ENCODE assay signal across 18 mouse cellular contexts in genomic region chr2:180221051-180221450, GRCm38 (mm10). TPM values are rescaled to one million over a fixed set of nuclear protein-coding genes. Genes with fewer than 3 reads are reported as not detected.
DNase-seq lines count a peak whose midpoint lies in the region; ATAC-seq and TF ChIP-seq lines count a peak whose summit lies in the region.
"Had no signal": no experiment of that assay in that cellular context is flagged by ENCODE, and none has a peak within 500 bp of the region (broad histone marks: within the 10 kb centered on the region; RNA-seq: fewer than 3 reads in every experiment).

No protein-coding gene starts in this region.

- no peak overlapping the region for H3K4me3 ChIP-seq in heart, embryonic 11.5 days (ENCODE audit: low read depth, low read length)
- H3K4me3 ChIP-seq in stomach, embryonic 16.5 days (replicated peaks; ENCODE audit: low read length) = no peak overlapping the region
- no peak overlapping the region for H3K4me3 ChIP-seq in stomach, postnatal 0 days (ENCODE audit: low read depth, low read length)
- no peak overlapping the region for H3K4me3 ChIP-seq in hindbrain, embryonic 12.5 days
- H3K4me3 ChIP-seq: embryonic facial prominence, embryonic 13.5 days; limb, embryonic 13.5 days had no signal

- DNase-seq in heart, adult 18-20 months = peak; percentile 32 to 47
- no peak for DNase-seq in stomach, postnatal 0 days (ENCODE audit: low spot score)
- peak; percentile 66 to 79 for DNase-seq in kidney, postnatal 25 days
- DNase-seq in cerebellum, postnatal 25 days = no peak
- DNase-seq: adrenal gland, postnatal 25 days; cerebellum, adult 2 months; gastrocnemius, postnatal 14 days; heart, postnatal 36 days; spleen, adult 18-20 months; thymus, postnatal 36 days had no signal

- H3K4me2 ChIP-seq in heart, embryonic 11.5 days = no peak overlapping the region
- no peak overlapping the region for H3K4me2 ChIP-seq in stomach, embryonic 16.5 days (ENCODE audit: low read depth, low read length)
- no peak overlapping the region for H3K4me2 ChIP-seq in stomach, postnatal 0 days (replicated peaks; ENCODE audit: low read depth)
- H3K4me2 ChIP-seq in hindbrain, embryonic 12.5 days (replicated peaks) = no peak overlapping the region
- H3K4me2 ChIP-seq: embryonic facial prominence, embryonic 13.5 days had no signal

- H3K27ac ChIP-seq in heart, embryonic 11.5 days (ENCODE audit: low read depth, low read length) = no peak overlapping the region
- H3K27ac ChIP-seq in stomach, embryonic 16.5 days (ENCODE audit: low read length) = no peak overlapping the region
- H3K27ac ChIP-seq in stomach, postnatal 0 days (replicated peaks) = no peak overlapping the region
- H3K27ac ChIP-seq in hindbrain, embryonic 12.5 days = no peak overlapping the region
- H3K27ac ChIP-seq: embryonic facial prominence, embryonic 13.5 days; limb, embryonic 13.5 days; liver, embryonic 14.5 days had no signal

- no peaks in the 10 kb centered on the region for H3K9me3 ChIP-seq in heart, embryonic 11.5 days (replicated peaks; ENCODE audit: control insufficient read depth, low read length)
- no peaks in the 10 kb centered on the region for H3K9me3 ChIP-seq in stomach, embryonic 16.5 days (replicated peaks; ENCODE audit: control insufficient read depth, low read length)
- no peaks in the 10 kb centered on the region for H3K9me3 ChIP-seq in stomach, postnatal 0 days (ENCODE audit: control insufficient read depth, low read length)
- H3K9me3 ChIP-seq in hindbrain, embryonic 12.5 days (replicated peaks) = no peaks in the 10 kb centered on the region
- H3K9me3 ChIP-seq: embryonic facial prominence, embryonic 13.5 days; limb, embryonic 13.5 days had no signal

- H3K9ac ChIP-seq in heart, embryonic 11.5 days (ENCODE audit: low read depth, low read length) = no peak overlapping the region
- 0 out of 2 replicates have a peak overlapping the region, but pooled peaks have one; percentile 12 for H3K9ac ChIP-seq in stomach, embryonic 16.5 days (ENCODE audit: low read length)
- H3K9ac ChIP-seq in stomach, postnatal 0 days (ENCODE audit: low read length) = no peak overlapping the region
- no peak overlapping the region for H3K9ac ChIP-seq in hindbrain, embryonic 12.5 days
- H3K9ac ChIP-seq: embryonic facial prominence, embryonic 13.5 days; limb, embryonic 13.5 days; liver, embryonic 14.5 days had no signal

- TF ChIP-seq CTCF in stomach, postnatal 0 days (IDR thresholded peaks at IDR 0.05; ENCODE audit: low read depth) = no peak

- no peak for ATAC-seq in heart, embryonic 11.5 days (replicated peaks; ENCODE audit: insufficient number of reproducible peaks, low FRiP score, low TSS enrichment)
- ATAC-seq in stomach, embryonic 16.5 days (ENCODE audit: insufficient read depth, low FRiP score) = no peak
- no peak for ATAC-seq in stomach, postnatal 0 days (ENCODE audit: low FRiP score, low TSS enrichment)
- ATAC-seq in hindbrain, embryonic 12.5 days (ENCODE audit: low FRiP score) = no peak
- ATAC-seq: hindbrain, embryonic 16.5 days; midbrain, embryonic 16.5 days had no signal

- 83% methylated on average over 9 of the region's 9 CpGs for WGBS in heart, embryonic 11.5 days (ENCODE audit: insufficient replicate concordance)
- 86% methylated on average over 9 of the region's 9 CpGs for WGBS in stomach, embryonic 16.5 days
- 81% methylated on average over 9 of the region's 9 CpGs for whole genome bisulfite sequencing in stomach, postnatal 0 days
- 94% methylated on average over 9 of the region's 9 CpGs for WGBS in hindbrain, embryonic 12.5 days

- no peak for TF ChIP-seq EP300 in stomach, postnatal 0 days (optimal IDR thresholded peaks at IDR 0.05)

- H3K4me1 ChIP-seq in heart, embryonic 11.5 days (ENCODE audit: control insufficient read depth, insufficient read depth, low read length) = peaks cover 37% of the 10 kb centered on the region
- peaks cover 59% of the 10 kb centered on the region for H3K4me1 ChIP-seq in stomach, embryonic 16.5 days (ENCODE audit: control insufficient read depth, insufficient read depth, low read length)
- H3K4me1 ChIP-seq in stomach, postnatal 0 days (replicated peaks; ENCODE audit: control insufficient read depth, insufficient read depth) = peaks cover 17% of the 10 kb centered on the region
- H3K4me1 ChIP-seq in hindbrain, embryonic 12.5 days = peaks cover 37% of the 10 kb centered on the region

- no peaks in the 10 kb centered on the region for H3K36me3 ChIP-seq in heart, embryonic 11.5 days (ENCODE audit: control insufficient read depth, insufficient read depth, low read length)
- no peaks in the 10 kb centered on the region for H3K36me3 ChIP-seq in stomach, embryonic 16.5 days (ENCODE audit: control insufficient read depth, insufficient read depth, low read length)
- H3K36me3 ChIP-seq in stomach, postnatal 0 days (ENCODE audit: control insufficient read depth, insufficient read depth, low read length) = 0 out of 2 replicates have a peak, but pooled peaks cover 3% of the 10 kb centered on the region
- no peaks in the 10 kb centered on the region for H3K36me3 ChIP-seq in hindbrain, embryonic 12.5 days
- H3K36me3 ChIP-seq: embryonic facial prominence, embryonic 13.5 days; limb, embryonic 13.5 days had no signal

- peaks cover 8% of the 10 kb centered on the region for H3K27me3 ChIP-seq in heart, embryonic 11.5 days (ENCODE audit: control insufficient read depth, insufficient read depth, low read length)
- 0 out of 2 replicates have a peak, but pooled peaks cover 2% of the 10 kb centered on the region for H3K27me3 ChIP-seq in stomach, embryonic 16.5 days (ENCODE audit: control insufficient read depth, insufficient read depth, low read length)
- no peaks in the 10 kb centered on the region for H3K27me3 ChIP-seq in stomach, postnatal 0 days (ENCODE audit: control insufficient read depth, insufficient read depth, low read length)
- H3K27me3 ChIP-seq in hindbrain, embryonic 12.5 days = peaks cover 40% of the 10 kb centered on the region

RNA-seq across cellular contexts. Expression of gene Lama5, which starts 4.6 kb away (rescaled TPM):
- total RNA-seq in heart, adult 18-20 months (2021) = 10 to 100 TPM; 72.2 to 78.5 TPM
- 24.0 and 27.5 TPM in 2 replicates for polyA plus RNA-seq in heart, embryonic 11.5 days (2014; fragmentation: Nextera tagmentation; extraction: Ambion mirVana)
- polyA plus RNA-seq in stomach, embryonic 16.5 days (2015; fragmentation: Nextera tagmentation; extraction: Ambion mirVana) = 61.3 and 64.6 TPM in 2 replicates
- polyA plus RNA-seq in stomach, postnatal 0 days (2015; fragmentation: Nextera tagmentation; extraction: Ambion mirVana) = 29.7 and 34.9 TPM in 2 replicates
- 5.8 and 8.7 TPM in 2 replicates for polyA plus RNA-seq in hindbrain, embryonic 12.5 days (2016; fragmentation: Nextera tagmentation; extraction: Ambion mirVana)

RNA-seq across cellular contexts. Expression of gene Rps21, which starts 36.1 kb away (rescaled TPM):
- 100 to 1,000 TPM; 561 to 600 TPM for total RNA-seq in heart, adult 18-20 months (2021)
- 347 and 390 TPM in 2 replicates for polyA plus RNA-seq in heart, embryonic 11.5 days (2014; fragmentation: Nextera tagmentation; extraction: Ambion mirVana)
- 408 and 537 TPM in 2 replicates for polyA plus RNA-seq in stomach, embryonic 16.5 days (2015; fragmentation: Nextera tagmentation; extraction: Ambion mirVana)
- polyA plus RNA-seq in stomach, postnatal 0 days (2015; fragmentation: Nextera tagmentation; extraction: Ambion mirVana) = 604 and 680 TPM in 2 replicates
- 393 and 423 TPM in 2 replicates for polyA plus RNA-seq in hindbrain, embryonic 12.5 days (2016; fragmentation: Nextera tagmentation; extraction: Ambion mirVana)

RNA-seq across cellular contexts. Expression of gene Adrm1, which starts 49.8 kb away (rescaled TPM):
- 10 to 100 TPM; 84.0 to 86.8 TPM for total RNA-seq in heart, adult 18-20 months (2021)
- 121 and 126 TPM in 2 replicates for polyA plus RNA-seq in heart, embryonic 11.5 days (2014; fragmentation: Nextera tagmentation; extraction: Ambion mirVana)
- polyA plus RNA-seq in stomach, embryonic 16.5 days (2015; fragmentation: Nextera tagmentation; extraction: Ambion mirVana) = 154 and 171 TPM in 2 replicates
- 141 TPM in 2 replicates for polyA plus RNA-seq in stomach, postnatal 0 days (2015; fragmentation: Nextera tagmentation; extraction: Ambion mirVana)
- polyA plus RNA-seq in hindbrain, embryonic 12.5 days (2016; fragmentation: Nextera tagmentation; extraction: Ambion mirVana) = 198 and 200 TPM in 2 replicates

RNA-seq across cellular contexts. Expression of gene Cables2, which starts 52.2 kb away (rescaled TPM):
- total RNA-seq in heart, adult 18-20 months (2021) = 10 to 100 TPM; 10.9 TPM
- polyA plus RNA-seq in heart, embryonic 11.5 days (2014; fragmentation: Nextera tagmentation; extraction: Ambion mirVana) = 11.8 TPM in 2 replicates
- polyA plus RNA-seq in stomach, embryonic 16.5 days (2015; fragmentation: Nextera tagmentation; extraction: Ambion mirVana) = 4.3 and 4.6 TPM in 2 replicates
- polyA plus RNA-seq in stomach, postnatal 0 days (2015; fragmentation: Nextera tagmentation; extraction: Ambion mirVana) = 7.5 and 8.5 TPM in 2 replicates
- polyA plus RNA-seq in hindbrain, embryonic 12.5 days (2016; fragmentation: Nextera tagmentation; extraction: Ambion mirVana) = 29.4 and 29.5 TPM in 2 replicates

Comparison
In these comparisons a context has a peak if more than half of its experiments do, and no peak if none do; other contexts are left out.
1. DNase-seq: peak in heart, adult 18-20 months (2 of 2) and kidney, postnatal 25 days (2 of 2); none in stomach, postnatal 0 days (single experiment) and cerebellum, postnatal 25 days (0 of 2).